Mouse (Mus musculus): Measurements from ENCODE around the gene Mapkapk2. TPM values are rescaled to one million over a fixed set of nuclear protein-coding genes. Genes with fewer than 3 reads are reported as not detected.

Mapkapk2 gene
- total RNA-seq, 2 experiments from 2014 or later, result 212 to 233 TPM

DNA sequence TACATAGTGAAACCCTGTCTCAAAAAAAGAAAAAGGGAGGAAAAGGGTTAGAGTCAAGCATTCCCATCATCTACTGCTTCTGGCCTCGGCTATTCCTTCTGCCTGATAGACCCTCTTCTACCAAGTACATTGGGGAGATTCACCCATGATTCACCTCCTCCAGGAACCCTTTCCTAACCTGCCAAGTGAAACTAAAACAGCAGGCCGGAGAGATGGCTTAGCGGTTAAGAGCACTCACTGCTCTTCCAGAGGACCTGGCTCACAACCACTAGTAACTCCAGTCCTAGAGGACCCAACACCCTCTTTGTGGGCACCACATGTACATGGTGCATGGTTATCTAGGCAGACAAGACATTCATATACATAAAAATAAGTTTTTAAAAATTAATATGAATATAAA is 12.4 kb downstream of the Mapkapk2 start:
- ATAC-seq (replicated peaks; ENCODE audit: poor library complexity, severe bottlenecking), result no peak

GRCm38 (mm10) chr1:131084289-131084688 is 13.3 kb downstream of the Mapkapk2 start:
- ATAC-seq (replicated peaks; ENCODE audit: poor library complexity, severe bottlenecking), result peak; percentile 73

- peak; percentile 50 for ATAC-seq (replicated peaks; ENCODE audit: poor library complexity, severe bottlenecking)
These were observed 14.0 kb downstream of the Mapkapk2 start for GRCm38 (mm10) chr1:131083609-131084008.

DNA sequence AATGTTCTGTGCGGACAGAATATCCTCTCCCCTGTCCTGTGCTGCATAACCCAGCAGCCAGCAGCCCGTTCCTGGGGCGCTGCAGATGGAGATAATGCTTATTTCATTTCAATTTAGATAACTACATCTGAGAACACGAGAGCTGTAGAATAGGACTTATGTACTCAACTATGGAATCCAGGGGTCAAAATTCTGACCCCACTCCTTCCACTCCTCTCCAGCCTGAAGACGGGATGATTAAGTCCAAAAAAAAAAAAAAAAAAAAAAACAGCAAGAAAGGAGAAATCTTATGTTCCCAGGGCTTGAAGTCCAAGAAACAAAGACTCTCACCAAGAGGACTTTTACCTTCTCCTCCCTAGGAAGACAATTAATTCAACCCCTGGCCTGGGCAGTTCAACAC is 14.5 kb downstream of the Mapkapk2 start:
- ATAC-seq (replicated peaks; ENCODE audit: poor library complexity, severe bottlenecking), result no peak

- no peak for ATAC-seq (replicated peaks; ENCODE audit: poor library complexity, severe bottlenecking)
These were observed 16.9 kb downstream of the Mapkapk2 start for GRCm38 (mm10) chr1:131080686-131081085.

DNA sequence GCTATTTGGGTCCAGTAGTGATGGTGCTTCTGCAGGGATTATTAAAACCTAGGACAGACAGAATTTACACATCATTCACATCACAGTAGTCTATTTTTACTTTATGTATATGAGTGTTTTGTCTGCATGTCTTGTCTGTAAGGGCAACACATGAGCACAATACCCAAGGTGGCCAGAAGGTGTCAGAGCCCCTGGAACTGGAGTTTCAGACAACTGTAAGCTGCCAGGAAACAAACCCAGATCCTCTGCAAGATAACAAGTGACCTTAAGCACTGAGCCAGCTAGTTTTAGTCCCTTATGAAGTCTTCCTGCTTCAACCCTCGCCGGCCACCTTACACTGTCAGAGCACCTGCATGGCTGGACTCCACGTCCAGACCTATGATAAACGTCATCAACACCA is 17.9 kb downstream of the Mapkapk2 start:
- ATAC-seq (replicated peaks; ENCODE audit: poor library complexity, severe bottlenecking), result no peak

GRCm38 (mm10) chr1:131078761-131079330 is 18.8 kb downstream of the Mapkapk2 start:
- ATAC-seq (replicated peaks; ENCODE audit: poor library complexity, severe bottlenecking), result peak; percentile 7; the same call in 1 of the 2 replicates

- no peak for ATAC-seq (replicated peaks; ENCODE audit: poor library complexity, severe bottlenecking)
These were observed 22.4 kb downstream of the Mapkapk2 start for GRCm38 (mm10) chr1:131075098-131075791.

DNA sequence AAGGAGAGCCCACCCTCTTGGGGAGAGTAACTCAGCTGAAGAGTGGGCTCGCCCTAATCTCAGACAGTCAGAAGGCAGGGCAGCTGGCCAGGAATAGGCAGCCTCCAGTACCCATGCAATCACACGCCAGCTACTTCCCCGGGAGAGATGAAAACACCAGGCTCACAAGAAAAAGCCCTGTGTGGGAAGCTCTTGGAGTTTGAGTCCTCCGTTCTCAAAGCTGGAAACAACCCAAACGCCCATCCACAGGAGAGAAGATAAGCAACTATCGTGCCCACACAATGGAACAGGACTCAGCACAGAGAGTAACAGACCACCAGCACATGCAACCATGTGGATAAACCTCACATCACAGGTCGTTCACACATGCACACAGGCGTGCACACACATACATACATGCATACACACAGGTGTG is 23.1 kb downstream of the Mapkapk2 start:
- no peak for ATAC-seq (replicated peaks; ENCODE audit: poor library complexity, severe bottlenecking)

- ATAC-seq (replicated peaks; ENCODE audit: poor library complexity, severe bottlenecking), result 0 out of 2 replicates have a peak, but pooled peaks have one; percentile 1
These were observed 25.1 kb downstream of the Mapkapk2 start for GRCm38 (mm10) chr1:131072376-131072990.

DNA sequence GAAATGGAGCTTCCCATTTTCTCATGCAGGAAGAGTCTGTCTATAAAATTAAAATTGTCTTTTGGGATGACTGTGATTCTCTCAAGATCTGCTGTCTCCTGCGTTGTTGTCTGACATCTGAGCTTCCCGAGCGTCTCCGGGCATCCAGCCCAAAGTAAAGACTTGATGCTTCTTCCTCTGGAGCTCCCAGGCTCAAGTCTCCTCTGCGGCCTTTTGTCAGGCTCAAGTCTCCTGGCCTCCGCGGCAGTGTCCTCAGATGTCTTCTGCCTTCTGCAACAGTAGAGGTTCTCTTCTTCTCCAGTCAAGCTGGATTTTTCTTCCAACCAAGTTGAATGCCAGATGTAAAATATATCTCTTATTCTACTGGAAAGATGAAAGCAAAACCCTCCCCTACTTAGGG is 28.6 kb downstream of the Mapkapk2 start:
- no peak for ATAC-seq (replicated peaks; ENCODE audit: poor library complexity, severe bottlenecking)

- ATAC-seq (replicated peaks; ENCODE audit: poor library complexity, severe bottlenecking), result peak; percentile 65
These were observed 29.5 kb downstream of the Mapkapk2 start for GRCm38 (mm10) chr1:131068011-131068727.

GRCm38 (mm10) chr1:131064202-131064601 is 33.4 kb downstream of the Mapkapk2 start:
- ATAC-seq (replicated peaks; ENCODE audit: poor library complexity, severe bottlenecking), result no peak

DNA sequence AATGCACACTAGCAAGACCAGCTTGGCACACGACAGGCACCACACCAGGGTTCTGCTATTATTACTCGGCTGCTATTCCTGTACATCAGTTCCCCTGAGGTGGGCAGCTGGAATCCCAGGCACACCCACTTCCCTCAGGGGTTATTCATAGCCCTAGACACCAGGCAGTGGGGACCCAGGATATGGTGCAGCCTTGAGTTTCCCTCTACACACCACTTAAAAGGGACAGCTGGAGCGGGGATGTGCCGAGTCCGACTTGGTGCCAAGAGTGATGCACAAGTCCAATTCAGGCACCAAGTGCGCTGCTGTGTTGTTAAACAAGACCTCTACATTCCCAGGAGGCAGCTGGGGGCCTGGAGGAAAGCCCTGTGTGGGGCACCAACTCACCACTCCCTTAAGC is 34.8 kb downstream of the Mapkapk2 start:
- ATAC-seq (replicated peaks; ENCODE audit: poor library complexity, severe bottlenecking), result no peak

DNA sequence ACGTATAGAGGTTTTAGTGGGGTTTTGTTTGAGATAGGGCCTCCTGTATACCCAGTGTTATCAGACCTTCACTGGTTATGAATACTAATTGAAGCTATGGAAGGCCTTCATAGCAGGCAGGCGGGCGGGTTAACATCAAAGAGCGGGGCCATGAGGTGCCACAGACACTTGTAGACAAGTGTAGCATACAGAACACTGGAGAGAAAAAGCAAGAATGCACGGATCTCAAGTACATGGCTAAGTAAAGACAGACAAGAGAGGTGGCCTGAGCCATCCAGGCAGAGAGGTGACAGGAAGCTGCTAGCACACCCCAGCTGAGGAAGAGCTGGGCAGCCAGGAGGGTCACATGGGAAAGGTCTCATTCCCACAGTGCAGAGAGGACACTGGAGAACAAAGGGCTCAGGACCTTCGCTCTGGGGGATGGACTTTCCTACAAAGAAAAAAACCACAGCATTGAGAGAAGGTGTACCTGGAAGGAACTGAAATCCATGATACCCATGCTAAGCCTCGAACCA is 35.8 kb downstream of the Mapkapk2 start:
- ATAC-seq (replicated peaks; ENCODE audit: poor library complexity, severe bottlenecking), result no peak

DNA sequence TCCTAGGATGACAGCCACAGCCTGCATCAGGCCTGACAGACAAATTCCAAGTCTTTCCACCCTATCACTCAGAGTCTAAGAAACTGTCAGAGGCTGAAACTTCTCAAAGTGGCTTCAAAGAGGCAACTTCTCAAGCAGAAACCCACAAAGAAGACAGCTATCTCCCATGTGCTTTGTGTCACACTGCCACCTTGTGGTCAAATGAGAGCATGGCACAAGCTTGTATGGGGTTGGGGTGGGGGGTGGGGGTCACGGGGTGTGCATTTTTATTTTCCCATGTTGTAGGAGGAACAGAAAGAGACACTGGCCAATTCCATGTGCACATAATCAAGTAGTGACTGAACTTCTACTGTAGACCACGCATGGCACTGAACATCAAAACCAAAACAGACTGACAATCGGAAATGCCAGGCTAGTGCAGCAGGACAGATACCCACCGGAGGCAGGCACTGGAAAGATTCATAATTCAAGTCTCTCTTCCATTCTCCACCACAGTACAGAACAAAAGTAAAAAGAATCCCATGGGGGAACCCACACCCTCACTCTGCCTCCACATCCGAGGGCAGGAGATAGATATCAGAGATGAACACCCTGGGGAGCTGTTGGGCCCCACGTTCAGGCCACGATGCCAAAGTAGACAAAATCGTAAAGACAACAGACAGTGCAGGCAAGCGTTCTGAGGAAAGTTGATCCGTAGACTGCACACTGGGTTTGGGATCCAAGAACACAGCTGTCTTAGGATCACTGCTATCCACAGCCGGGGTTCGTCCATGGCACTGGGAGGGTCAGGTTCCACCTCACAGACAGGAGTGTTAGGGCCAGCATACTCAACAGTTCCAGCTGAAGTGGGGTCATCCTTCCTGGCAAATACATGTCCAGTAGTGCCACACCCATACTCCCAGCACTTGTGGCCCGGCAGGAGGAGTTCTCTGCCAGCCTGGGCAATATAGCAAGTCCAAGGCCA is 37.1 kb downstream of the Mapkapk2 start:
- peak; percentile 50 for ATAC-seq (replicated peaks; ENCODE audit: poor library complexity, severe bottlenecking)

GRCm38 (mm10) chr1:131059841-131060240 is 37.8 kb downstream of the Mapkapk2 start:
- no peak for ATAC-seq (replicated peaks; ENCODE audit: poor library complexity, severe bottlenecking)

DNA sequence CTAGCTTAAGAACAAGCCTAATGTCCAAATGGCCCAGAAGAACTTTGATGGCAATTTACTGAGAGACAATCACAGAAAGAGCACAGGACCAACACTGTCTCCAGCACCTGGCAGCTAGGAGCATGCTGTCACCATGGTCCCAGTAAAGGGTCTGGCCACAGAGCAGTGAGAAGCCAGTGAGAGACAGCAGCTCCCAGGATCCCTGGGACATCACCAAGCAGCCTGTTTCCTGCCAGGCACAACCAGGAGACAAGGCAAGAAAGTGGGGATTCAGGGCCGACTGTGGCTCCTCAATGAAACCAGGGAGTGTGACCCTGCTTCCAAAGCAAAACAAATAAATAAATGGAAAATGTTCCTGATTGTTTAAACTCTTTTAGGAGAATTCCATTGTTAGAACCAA is 38.2 kb downstream of the Mapkapk2 start:
- no peak for ATAC-seq (replicated peaks; ENCODE audit: poor library complexity, severe bottlenecking)

GRCm38 (mm10) chr1:131058431-131058830 is 39.2 kb downstream of the Mapkapk2 start:
- ATAC-seq (replicated peaks; ENCODE audit: poor library complexity, severe bottlenecking), result no peak

GRCm38 (mm10) chr1:131054251-131054650 is 43.4 kb downstream of the Mapkapk2 start:
- ATAC-seq (replicated peaks; ENCODE audit: poor library complexity, severe bottlenecking), result no peak

All from granulocyte monocyte progenitor cell, adult 5-6 weeks (primary cell).